Mouse (Mus musculus) thymus, adult 2 months (tissue): ENCODE measurements around the gene Tac4.

ENCODE experiments used
- CTCF ChIP-seq: fragments of 200-500 bp; IDR thresholded peaks from 2 replicates; pipeline ENCODE4 v1.5.1; 2012; ENCODE audit warnings: mild to moderate bottlenecking, control low read depth, low read length, moderate library complexity, borderline replicate concordance; ENCODE audit not compliant: control insufficient read depth, poor library complexity, insufficient read depth; ENCODE audit errors: extremely low read depth
- POLR2A ChIP-seq: fragments of 200-500 bp; IDR thresholded peaks from 2 replicates; pipeline ENCODE4 v1.6.1; 2012; ENCODE audit warnings: mild to moderate bottlenecking, low read length, control low read depth, moderate library complexity; ENCODE audit not compliant: control insufficient read depth, poor library complexity, insufficient read depth; ENCODE audit errors: extremely low read depth

DNA sequence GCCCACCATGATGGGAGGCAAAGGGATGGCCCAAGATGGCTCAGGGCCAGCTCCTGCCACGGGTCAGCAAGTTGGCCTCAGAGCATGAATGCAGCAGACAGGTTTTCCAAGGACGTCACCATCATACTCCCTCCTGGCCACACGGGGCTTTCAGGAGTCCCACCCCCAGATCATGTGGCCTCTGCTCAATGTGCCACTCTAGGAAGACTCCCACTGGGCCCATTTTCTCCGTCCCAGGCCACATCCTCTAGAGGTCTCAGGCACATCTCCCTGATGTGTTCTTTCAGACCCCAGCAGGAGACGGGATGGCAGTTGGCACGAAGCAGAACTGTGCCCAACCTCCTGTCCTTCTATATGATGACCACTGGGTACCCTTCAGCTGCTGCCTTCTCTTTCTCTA lies 18.7 kb upstream of the Tac4 start:
- TF ChIP-seq CTCF: no peak
- no peak for TF ChIP-seq POLR2A
